Mouse (Mus musculus) CH12.LX (cell line): ENCODE measurements around the gene Naaladl1.

ENCODE experiments used
- CHD1 ChIP-seq: IDR thresholded peaks from 2 replicates; pipeline ENCODE4 v1.6.1; 2012; ENCODE audit warnings: low read depth, low read length, improper control_type of control experiment, inconsistent platforms
- CHD2 ChIP-seq: IDR thresholded peaks from 2 replicates; pipeline ENCODE4 v1.6.1; 2011; ENCODE audit warnings: low read length, improper control_type of control experiment
- CTCF ChIP-seq, 2 experiments: IDR thresholded peaks in 1 of 2; conservative IDR thresholded peaks in 1 of 2; 2 replicates each; pipeline ENCODE4 v1.5.1; 2011 to 2012; ENCODE audit warnings: low read depth in 2 of 2, low read length in 2 of 2, improper control_type of control experiment in 1 of 2, inconsistent platforms in 1 of 2, mild to moderate bottlenecking in 1 of 2, moderate library complexity in 1 of 2
- JUN ChIP-seq: IDR thresholded peaks from 2 replicates; pipeline ENCODE4 v1.6.1; 2011; ENCODE audit warnings: low read depth, mild to moderate bottlenecking, low read length, improper control_type of control experiment, moderate library complexity; ENCODE audit not compliant: insufficient read depth
- KAT2A ChIP-seq: IDR thresholded peaks from 2 replicates; pipeline ENCODE4 v1.6.1; 2012; ENCODE audit warnings: low read length, improper control_type of control experiment, inconsistent platforms; ENCODE audit not compliant: insufficient replicate concordance
- MAX ChIP-seq: IDR thresholded peaks from 2 replicates; pipeline ENCODE4 v1.6.1; 2011; ENCODE audit warnings: low read length, improper control_type of control experiment
- MEF2A ChIP-seq: IDR thresholded peaks from 2 replicates; pipeline ENCODE4 v1.6.1; 2014; ENCODE audit warnings: low read depth, mild to moderate bottlenecking, inconsistent platforms, low read length, improper control_type of control experiment, borderline replicate concordance
- MYC ChIP-seq: IDR thresholded peaks from 2 replicates; pipeline ENCODE4 v1.6.1; 2011; ENCODE audit warnings: low read depth, mild to moderate bottlenecking, improper control_type of control experiment, low read length
- POLR2A ChIP-seq: IDR thresholded peaks from 2 replicates; pipeline ENCODE4 v1.6.1; 2011; ENCODE audit warnings: low read depth, mild to moderate bottlenecking, improper control_type of control experiment, low read length
- SIN3A ChIP-seq: IDR thresholded peaks from 2 replicates; pipeline ENCODE4 v1.6.1; 2012; ENCODE audit warnings: low read length, improper control_type of control experiment, inconsistent platforms
- USF1 ChIP-seq: IDR thresholded peaks from 2 replicates; pipeline ENCODE4 v1.6.1; 2014; ENCODE audit warnings: low read depth, mild to moderate bottlenecking, inconsistent platforms, low read length, improper control_type of control experiment
- USF2 ChIP-seq: conservative IDR thresholded peaks from 2 replicates; pipeline ENCODE4 v1.6.1; 2011; ENCODE audit warnings: low read depth, low read length, improper control_type of control experiment
- ZMIZ1 ChIP-seq: IDR thresholded peaks from 2 replicates; pipeline ENCODE4 v1.6.1; 2012; ENCODE audit warnings: low read depth, mild to moderate bottlenecking, inconsistent platforms, low read length, improper control_type of control experiment
- ZNF384 ChIP-seq: IDR thresholded peaks from 2 replicates; pipeline ENCODE4 v1.6.1; 2012; ENCODE audit warnings: low read depth, low read length, improper control_type of control experiment, inconsistent platforms

- TF ChIP-seq CTCF (conservative IDR thresholded peaks at IDR 0.05 in 1 of 2, IDR thresholded peaks at IDR 0.05 in 1 of 2; ENCODE audit: low read depth in 2 of 2, low read length in 2 of 2) (no peak), CHD2 (no peak), USF2 (no peak), MAX (no peak), MEF2A (no peak), POLR2A (no peak), CHD1 (no peak), MYC (no peak), USF1 (no peak), KAT2A (no peak), ZNF384 (no peak), JUN (no peak), SIN3A (no peak), ZMIZ1 (no peak)
Measured at GRCm38 (mm10) chr19:6058966-6059365, 46.6 kb upstream of the Naaladl1 start.
